Mouse (Mus musculus): ENCODE data around the gene Gcgr. TPM values are rescaled to one million over a fixed set of nuclear protein-coding genes. Genes with fewer than 3 reads are reported as not detected.
"Not testable (repeated sequence)": the region's sequence is repeated elsewhere in the genome, so short reads cannot be mapped to it uniquely, and the experiment has no call there.

The Gcgr gene
- polyA plus RNA-seq, 1 experiment: 1.3 TPM

DNA sequence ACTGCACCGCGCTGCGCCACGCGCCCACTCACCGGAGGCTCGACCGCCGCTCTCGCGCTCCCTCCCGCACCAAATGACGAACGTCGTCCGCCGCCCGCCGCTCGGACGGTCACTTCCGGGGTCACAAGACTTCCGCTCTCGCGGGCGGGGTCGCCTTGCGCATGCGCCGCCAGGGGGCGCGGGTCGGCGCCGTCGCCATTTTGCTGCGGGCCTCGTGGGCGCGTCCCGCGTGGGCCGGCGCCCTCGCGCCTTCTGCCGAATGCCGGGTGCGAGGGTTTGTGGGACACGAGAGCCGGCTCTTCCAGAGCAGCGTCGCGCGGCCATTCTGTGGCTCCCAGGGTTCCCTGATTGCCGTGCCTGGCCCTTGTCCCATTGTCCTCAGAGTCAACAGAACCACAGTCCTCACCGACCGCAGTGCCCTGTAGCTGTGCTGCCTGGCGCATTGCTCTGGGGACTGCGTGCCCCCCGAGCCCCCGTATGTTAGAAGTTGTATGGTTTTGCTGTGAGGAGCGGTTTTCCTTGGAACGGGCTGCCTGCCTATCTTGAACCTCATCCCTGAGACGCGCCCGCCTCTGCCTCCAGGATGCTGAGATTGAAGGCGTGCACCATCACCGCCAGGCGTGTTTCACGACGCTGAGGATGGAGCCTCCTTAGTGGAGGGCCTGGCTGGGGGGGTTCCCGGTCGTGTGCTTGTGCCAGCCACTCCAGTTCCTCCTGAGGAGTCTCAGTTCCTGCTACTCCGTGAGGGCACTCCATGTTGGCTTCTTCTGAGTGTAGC lies 51.2 kb downstream of the Gcgr start, which contains the start of gene Arhgdia:
Gene Arhgdia, minus strand, starts transcription at position 135 of the 778 bp plus-strand sequence.
- H3K4me1 ChIP-seq (ENCODE audit: control insufficient read depth, insufficient read depth, low read length): peaks cover 4% of the 10 kb centered on the region
- peak within 1 kb of the TSS; percentile 97 for H3K27ac ChIP-seq (ENCODE audit: control insufficient read depth, insufficient read depth, low read depth, low read length, poor library complexity)
- peak within 1 kb of the TSS; percentile 91 for H3K4me3 ChIP-seq (replicated peaks; ENCODE audit: control insufficient read depth, low read depth, low read length)
- TF ChIP-seq CTCF (IDR thresholded peaks at IDR 0.05; ENCODE audit: control insufficient read depth, insufficient read depth, low read length) (peak; percentile 23; the same call in 1 of the 2 replicates), POLR2A (IDR thresholded peaks at IDR 0.05; ENCODE audit: borderline replicate concordance, control insufficient read depth, low read depth, low read length) (peak; percentile 91)
- WGBS: under 1% methylated on average over 68 of the region's 75 CpGs

DNA sequence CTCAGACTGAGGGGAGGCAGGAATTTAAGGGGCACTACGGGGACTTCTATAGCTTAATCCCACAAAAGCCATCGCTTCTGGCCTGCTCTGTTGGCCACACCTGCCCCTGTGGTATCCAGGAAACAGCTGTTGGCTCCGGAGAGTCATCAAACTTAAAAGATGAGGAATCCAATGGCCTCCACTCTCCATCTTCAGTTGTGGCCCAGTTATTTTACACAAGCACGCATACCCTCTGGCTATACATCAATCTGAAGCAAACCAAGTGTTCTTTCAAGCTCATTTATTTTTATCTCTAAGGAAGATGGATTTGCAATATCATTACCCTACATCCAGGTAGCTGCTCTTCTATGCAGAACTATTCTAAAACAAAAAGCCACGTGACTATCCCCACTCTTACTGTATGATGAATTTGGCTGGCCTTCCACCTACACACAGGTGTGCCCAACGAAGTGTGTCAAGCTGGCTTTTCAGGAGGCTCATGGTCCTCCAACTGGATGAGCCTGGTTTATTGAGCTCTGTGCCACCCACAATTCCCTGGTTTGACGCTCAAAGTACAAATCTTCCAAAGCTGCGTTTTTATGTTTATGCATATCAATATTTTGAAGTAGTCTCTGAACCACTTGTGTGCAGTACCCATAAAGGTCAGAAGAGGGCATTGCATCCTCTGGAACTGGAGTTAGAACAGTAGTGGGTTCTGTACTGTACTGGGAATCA lies 51.9 kb downstream of the Gcgr start:
- H3K4me1 ChIP-seq (ENCODE audit: control insufficient read depth, insufficient read depth, low read length): peaks cover 4% of the 10 kb centered on the region
- H3K27ac ChIP-seq (ENCODE audit: control insufficient read depth, insufficient read depth, low read depth, low read length, poor library complexity): peak overlapping the region; percentile 97
- 50% methylated on average over 8 of the region's 8 CpGs for WGBS
- TF ChIP-seq POLR2A (IDR thresholded peaks at IDR 0.05; ENCODE audit: borderline replicate concordance, control insufficient read depth, low read depth, low read length) (no peak), CTCF (IDR thresholded peaks at IDR 0.05; ENCODE audit: control insufficient read depth, insufficient read depth, low read length) (no peak)
- peak overlapping the region; percentile 91 for H3K4me3 ChIP-seq (replicated peaks; ENCODE audit: control insufficient read depth, low read depth, low read length)

DNA sequence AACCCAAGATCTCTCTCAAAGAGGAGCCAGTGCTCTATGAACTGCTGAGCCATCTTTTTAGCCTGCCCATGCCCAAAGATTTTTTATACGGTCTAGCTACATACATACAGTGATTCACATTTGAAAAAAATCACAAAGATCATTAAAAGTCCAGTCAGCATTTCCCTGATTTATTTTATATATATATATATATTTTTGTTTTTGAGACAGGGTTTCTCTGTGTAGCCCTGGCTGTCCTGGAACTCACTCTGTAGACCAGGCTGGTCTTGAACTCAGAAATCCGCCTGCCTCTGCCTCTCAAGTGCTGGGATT lies 52.4 kb downstream of the Gcgr start:
- not testable (repeated sequence) for H3K27ac ChIP-seq (ENCODE audit: control insufficient read depth, insufficient read depth, low read depth, low read length, poor library complexity); H3K4me1 ChIP-seq (ENCODE audit: control insufficient read depth, insufficient read depth, low read length); H3K4me3 ChIP-seq (replicated peaks; ENCODE audit: control insufficient read depth, low read depth, low read length)
- 96% methylated on average over 2 of the region's 2 CpGs for WGBS

DNA sequence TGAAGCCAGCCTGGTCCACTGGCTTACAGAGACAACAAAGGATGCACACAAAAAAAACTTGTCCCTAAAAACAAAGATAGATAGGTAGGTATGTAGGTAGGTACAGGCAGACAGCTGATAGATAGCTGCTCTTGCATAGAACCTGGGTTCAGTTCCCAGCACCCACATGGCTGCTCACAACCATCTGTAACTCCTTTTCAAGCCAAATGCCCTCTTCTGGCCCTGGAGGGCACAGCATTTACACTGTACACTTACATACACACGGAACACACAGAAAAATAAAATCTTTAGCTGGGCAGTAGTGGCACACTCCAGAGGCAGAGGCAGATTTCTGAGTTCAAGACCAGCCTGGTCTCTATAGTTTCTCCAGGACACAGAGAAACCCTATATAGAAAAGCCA lies 53.4 kb downstream of the Gcgr start:
- Histone ChIP-seq H3K4me1 (ENCODE audit: control insufficient read depth, insufficient read depth, low read length) (peaks cover 4% of the 10 kb centered on the region), H3K4me3 (replicated peaks; ENCODE audit: control insufficient read depth, low read depth, low read length) (no peak overlapping the region), H3K27ac (ENCODE audit: control insufficient read depth, insufficient read depth, low read depth, low read length, poor library complexity) (no peak overlapping the region)
- no peak for TF ChIP-seq POLR2A (IDR thresholded peaks at IDR 0.05; ENCODE audit: borderline replicate concordance, control insufficient read depth, low read depth, low read length)
- no peak for TF ChIP-seq CTCF (IDR thresholded peaks at IDR 0.05; ENCODE audit: control insufficient read depth, insufficient read depth, low read length)
- WGBS: 88% methylated on average over 1 of the region's 1 CpGs

DNA sequence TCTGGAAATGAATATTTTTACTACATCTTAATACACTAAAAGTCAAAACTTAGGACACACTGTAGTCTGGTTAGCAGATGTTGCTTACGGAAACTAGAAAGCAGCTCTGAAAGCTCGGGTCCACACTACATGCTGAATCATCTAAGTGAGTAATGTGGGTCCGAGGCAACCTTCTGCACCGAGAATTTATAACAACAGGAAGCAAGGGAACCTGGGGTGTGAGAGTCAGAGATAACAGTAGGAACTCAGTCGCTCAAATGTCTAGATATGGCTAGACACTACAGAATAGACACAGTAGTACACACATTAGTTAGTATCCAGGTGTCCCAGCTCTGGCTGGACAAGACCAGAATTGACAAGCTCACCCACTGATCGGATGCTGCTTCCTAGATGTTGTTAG lies 58.0 kb downstream of the Gcgr start:
- Histone ChIP-seq H3K27ac (ENCODE audit: control insufficient read depth, insufficient read depth, low read depth, low read length, poor library complexity) (no peak overlapping the region), H3K4me3 (replicated peaks; ENCODE audit: control insufficient read depth, low read depth, low read length) (no peak overlapping the region), H3K4me1 (ENCODE audit: control insufficient read depth, insufficient read depth, low read length) (no peaks in the 10 kb centered on the region)
- WGBS: 34% methylated on average over 6 of the region's 6 CpGs
- TF ChIP-seq POLR2A (IDR thresholded peaks at IDR 0.05; ENCODE audit: borderline replicate concordance, control insufficient read depth, low read depth, low read length) (no peak), CTCF (IDR thresholded peaks at IDR 0.05; ENCODE audit: control insufficient read depth, insufficient read depth, low read length) (no peak)

Other genes starting within 250 kb of the Gcgr start
- 387 and 760 TPM in 2 replicates for gene Actg1, start 182.2 kb upstream of the Gcgr start, polyA plus RNA-seq (2011; ENCODE audit: insufficient read depth, insufficient read length, low replicate concordance, missing spikeins)
- gene Fscn2, start 169.2 kb upstream of the Gcgr start, polyA plus RNA-seq (2011; ENCODE audit: insufficient read depth, insufficient read length, low replicate concordance, missing spikeins): not detected in 2 replicates
- 3.1 and 10.9 TPM in 2 replicates for gene Faap100, start 151.9 kb upstream of the Gcgr start, polyA plus RNA-seq (2011; ENCODE audit: insufficient read depth, insufficient read length, low replicate concordance, missing spikeins)
- 30.0 and 30.5 TPM in 2 replicates for gene Nploc4, start 93.0 kb upstream of the Gcgr start, polyA plus RNA-seq (2011; ENCODE audit: insufficient read depth, insufficient read length, low replicate concordance, missing spikeins)
- not detected in 2 replicates for gene Tspan10, start 88.1 kb upstream of the Gcgr start, polyA plus RNA-seq (2011; ENCODE audit: insufficient read depth, insufficient read length, low replicate concordance, missing spikeins)
- not detected in 2 replicates for gene Pde6g, start 77.2 kb upstream of the Gcgr start, polyA plus RNA-seq (2011; ENCODE audit: insufficient read depth, insufficient read length, low replicate concordance, missing spikeins)
- gene Oxld1, start 72.6 kb upstream of the Gcgr start, polyA plus RNA-seq (2011; ENCODE audit: insufficient read depth, insufficient read length, low replicate concordance, missing spikeins): 2.0 and 4.4 TPM in 2 replicates
- 19.2 and 29.6 TPM in 2 replicates for gene Ccdc137, start 72.6 kb upstream of the Gcgr start, polyA plus RNA-seq (2011; ENCODE audit: insufficient read depth, insufficient read length, low replicate concordance, missing spikeins)
- 5.5 and 6.7 TPM in 2 replicates for gene Arl16, start 63.1 kb upstream of the Gcgr start, polyA plus RNA-seq (2011; ENCODE audit: insufficient read depth, insufficient read length, low replicate concordance, missing spikeins)
- 60.4 and 87.1 TPM in 2 replicates for gene Mrpl12, start 46.1 kb upstream of the Gcgr start, polyA plus RNA-seq (2011; ENCODE audit: insufficient read depth, insufficient read length, low replicate concordance, missing spikeins)
- 20.6 and 21.0 TPM in 2 replicates for gene Slc25a10, start 38.9 kb upstream of the Gcgr start, polyA plus RNA-seq (2011; ENCODE audit: insufficient read depth, insufficient read length, low replicate concordance, missing spikeins)
- gene Mcrip1, start 19.0 kb downstream of the Gcgr start, polyA plus RNA-seq (2011; ENCODE audit: insufficient read depth, insufficient read length, low replicate concordance, missing spikeins): 72.1 and 86.5 TPM in 2 replicates
- not detected in 2 replicates for gene Ppp1r27, start 20.4 kb downstream of the Gcgr start, polyA plus RNA-seq (2011; ENCODE audit: insufficient read depth, insufficient read length, low replicate concordance, missing spikeins)
- gene P4hb, start 42.6 kb downstream of the Gcgr start, polyA plus RNA-seq (2011; ENCODE audit: insufficient read depth, insufficient read length, low replicate concordance, missing spikeins): 86.5 and 236 TPM in 2 replicates
- gene Arhgdia, start 50.9 kb downstream of the Gcgr start, polyA plus RNA-seq (2011; ENCODE audit: insufficient read depth, insufficient read length, low replicate concordance, missing spikeins): 112 and 172 TPM in 2 replicates
- gene Alyref, start 67.7 kb downstream of the Gcgr start, polyA plus RNA-seq (2011; ENCODE audit: insufficient read depth, insufficient read length, low replicate concordance, missing spikeins): 165 and 174 TPM in 2 replicates
- gene Anapc11, start 67.7 kb downstream of the Gcgr start, polyA plus RNA-seq (2011; ENCODE audit: insufficient read depth, insufficient read length, low replicate concordance, missing spikeins): 26.6 and 32.6 TPM in 2 replicates
- gene Npb, start 77.8 kb downstream of the Gcgr start, polyA plus RNA-seq (2011; ENCODE audit: insufficient read depth, insufficient read length, low replicate concordance, missing spikeins): 3.8 TPM in 1 of 2 replicates, not detected in the other
- gene Pcyt2, start 87.2 kb downstream of the Gcgr start, polyA plus RNA-seq (2011; ENCODE audit: insufficient read depth, insufficient read length, low replicate concordance, missing spikeins): 45.4 and 46.8 TPM in 2 replicates
- gene Sirt7, start 94.5 kb downstream of the Gcgr start, polyA plus RNA-seq (2011; ENCODE audit: insufficient read depth, insufficient read length, low replicate concordance, missing spikeins): 67.9 and 138 TPM in 2 replicates
- gene Mafg, start 102.9 kb downstream of the Gcgr start, polyA plus RNA-seq (2011; ENCODE audit: insufficient read depth, insufficient read length, low replicate concordance, missing spikeins): 61.7 and 86.9 TPM in 2 replicates
- gene Pycr1, start 113.1 kb downstream of the Gcgr start, polyA plus RNA-seq (2011; ENCODE audit: insufficient read depth, insufficient read length, low replicate concordance, missing spikeins): 2.3 TPM in 1 of 2 replicates, not detected in the other
- gene Myadml2, start 117.5 kb downstream of the Gcgr start, polyA plus RNA-seq (2011; ENCODE audit: insufficient read depth, insufficient read length, low replicate concordance, missing spikeins): 6.7 TPM in 1 of 2 replicates, not detected in the other
- not detected in 2 replicates for gene Notum, start 130.5 kb downstream of the Gcgr start, polyA plus RNA-seq (2011; ENCODE audit: insufficient read depth, insufficient read length, low replicate concordance, missing spikeins)
- gene Aspscr1, start 142.3 kb downstream of the Gcgr start, polyA plus RNA-seq (2011; ENCODE audit: insufficient read depth, insufficient read length, low replicate concordance, missing spikeins): 82.0 and 94.3 TPM in 2 replicates
- gene Cenpx, start 183.0 kb downstream of the Gcgr start, polyA plus RNA-seq (2011; ENCODE audit: insufficient read depth, insufficient read length, low replicate concordance, missing spikeins): 39.2 and 57.8 TPM in 2 replicates
- 25.5 and 41.4 TPM in 2 replicates for gene Lrrc45, start 183.2 kb downstream of the Gcgr start, polyA plus RNA-seq (2011; ENCODE audit: insufficient read depth, insufficient read length, low replicate concordance, missing spikeins)
- gene Rac3, start 190.8 kb downstream of the Gcgr start, polyA plus RNA-seq (2011; ENCODE audit: insufficient read depth, insufficient read length, low replicate concordance, missing spikeins): 2.4 and 5.8 TPM in 2 replicates
- gene Dcxr, start 196.6 kb downstream of the Gcgr start, polyA plus RNA-seq (2011; ENCODE audit: insufficient read depth, insufficient read length, low replicate concordance, missing spikeins): 7.4 and 9.4 TPM in 2 replicates
- 3.8 and 8.0 TPM in 2 replicates for gene Cbr2, start 201.4 kb downstream of the Gcgr start, polyA plus RNA-seq (2011; ENCODE audit: insufficient read depth, insufficient read length, low replicate concordance, missing spikeins)
- 15.5 and 52.5 TPM in 2 replicates for gene Hmga1b, start 232.1 kb downstream of the Gcgr start, polyA plus RNA-seq (2011; ENCODE audit: insufficient read depth, insufficient read length, low replicate concordance, missing spikeins)

Data from bone marrow, adult 2 months (tissue).